25 mouse cellular contexts compared by ENCODE assay signal in genomic region chr6:70810524-70810923, GRCm38 (mm10).
"Had no signal": no experiment of that assay in that cellular context is flagged by ENCODE, and none has a peak within 500 bp of the region (broad histone marks: within the 10 kb centered on the region; RNA-seq: fewer than 3 reads in every experiment).

No protein-coding gene starts in this region.

- H3K4me3 ChIP-seq: gastrocnemius, adult 2 months; heart, adult 2 months; heart, embryonic 13.5 days; heart, embryonic 15.5 days; hindbrain, embryonic 12.5 days; intestine, embryonic 15.5 days; limb, embryonic 13.5 days; limb, embryonic 15.5 days; liver, embryonic 15.5 days had no signal

- H3K4me2 ChIP-seq: heart, embryonic 11.5 days; heart, embryonic 13.5 days; heart, embryonic 15.5 days; hindbrain, embryonic 12.5 days; hindbrain, embryonic 14.5 days; intestine, embryonic 15.5 days; limb, embryonic 13.5 days; limb, embryonic 15.5 days; liver, embryonic 15.5 days had no signal

- H3K9ac ChIP-seq: heart, embryonic 13.5 days; heart, embryonic 15.5 days; hindbrain, embryonic 12.5 days; hindbrain, embryonic 14.5 days; intestine, embryonic 15.5 days; limb, embryonic 13.5 days; limb, embryonic 15.5 days; liver, embryonic 15.5 days had no signal

- DNase-seq: gastrocnemius, adult 2 months; gastrocnemius, postnatal 14 days; gastrocnemius, postnatal 36 days; heart, adult 11 months; heart, adult 2 months; heart, postnatal 14 days; heart, postnatal 36 days; kidney, adult 18-20 months; kidney, adult 8-10 months; kidney, postnatal 14 days; kidney, postnatal 36 days; layer of hippocampus, adult 9-11 months; layer of hippocampus, postnatal 36 days had no signal

- H3K9me3 ChIP-seq: heart, embryonic 13.5 days; heart, embryonic 15.5 days; hindbrain, embryonic 12.5 days; intestine, embryonic 15.5 days; limb, embryonic 13.5 days; limb, embryonic 15.5 days; liver, embryonic 15.5 days had no signal

- H3K27me3 ChIP-seq: heart, embryonic 15.5 days; hindbrain, embryonic 12.5 days; intestine, embryonic 15.5 days; limb, embryonic 13.5 days; limb, embryonic 15.5 days had no signal

- ATAC-seq: hindbrain, embryonic 16.5 days; inflammation-experienced regulatory T-cells, adult 6 months; intestine, embryonic 15.5 days; intestine, postnatal 0 days had no signal

- H3K36me3 ChIP-seq: heart, embryonic 13.5 days; heart, embryonic 15.5 days; hindbrain, embryonic 12.5 days; intestine, embryonic 15.5 days; limb, embryonic 13.5 days; limb, embryonic 15.5 days; liver, embryonic 15.5 days had no signal

- H3K27ac ChIP-seq: gastrocnemius, adult 2 months; heart, adult 2 months; heart, embryonic 13.5 days; heart, embryonic 15.5 days; hindbrain, embryonic 12.5 days; hindbrain, embryonic 14.5 days; intestine, embryonic 15.5 days; limb, embryonic 13.5 days; limb, embryonic 15.5 days; liver, embryonic 15.5 days had no signal
